Mouse (Mus musculus): ENCODE measurements around the gene Unc93b1. TPM values are rescaled to one million over a fixed set of nuclear protein-coding genes. Genes with fewer than 3 reads are reported as not detected.

Unc93b1 gene
- polyA plus RNA-seq, 1 experiment from 2014 or later, result 9.7 TPM

- Histone ChIP-seq H3K4me2 (replicated peaks) (no peak overlapping the region), H3K36me3 (replicated peaks; ENCODE audit: control insufficient read depth, insufficient read depth) (no peaks in the 10 kb centered on the region), H3K4me1 (replicated peaks; ENCODE audit: control insufficient read depth, insufficient read depth, low read length) (0 out of 2 replicates have a peak, but pooled peaks cover 2% of the 10 kb centered on the region), H3K9me3 (ENCODE audit: control insufficient read depth, low read length) (no peaks in the 10 kb centered on the region), H3K27me3 (ENCODE audit: control insufficient read depth, insufficient read depth, low read length) (no peaks in the 10 kb centered on the region), H3K27ac (no peak overlapping the region), H3K9ac (no peak overlapping the region), H3K4me3 (replicated peaks; ENCODE audit: low read length) (no peak overlapping the region)
- DNase-seq (ENCODE audit: low spot score), result no peak
- WGBS, result 92% methylated on average over 7 of the region's 7 CpGs
- ATAC-seq (ENCODE audit: low FRiP score), result no peak
Measured at GRCm38 (mm10) chr19:3924868-3925267, 10.1 kb upstream of the Unc93b1 start.

GRCm38 (mm10) chr19:3925859-3926258 is 9.1 kb upstream of the Unc93b1 start:
- no peak overlapping the region for H3K9ac ChIP-seq
- H3K27me3 ChIP-seq (ENCODE audit: control insufficient read depth, insufficient read depth, low read length), result no peaks in the 10 kb centered on the region
- no peaks in the 10 kb centered on the region for H3K9me3 ChIP-seq (ENCODE audit: control insufficient read depth, low read length)
- 0 out of 2 replicates have a peak, but pooled peaks cover 10% of the 10 kb centered on the region for H3K4me1 ChIP-seq (replicated peaks; ENCODE audit: control insufficient read depth, insufficient read depth, low read length)
- DNase-seq (ENCODE audit: low spot score), result no peak
- H3K4me3 ChIP-seq (replicated peaks; ENCODE audit: low read length), result no peak overlapping the region
- H3K4me2 ChIP-seq (replicated peaks), result no peak overlapping the region
- no peak overlapping the region for H3K27ac ChIP-seq
- 80% methylated on average over 6 of the region's 6 CpGs for WGBS
- no peaks in the 10 kb centered on the region for H3K36me3 ChIP-seq (replicated peaks; ENCODE audit: control insufficient read depth, insufficient read depth)
- no peak for ATAC-seq (ENCODE audit: low FRiP score)

- Histone ChIP-seq H3K4me1 (replicated peaks; ENCODE audit: control insufficient read depth, insufficient read depth, low read length) (0 out of 2 replicates have a peak, but pooled peaks cover 12% of the 10 kb centered on the region), H3K36me3 (replicated peaks; ENCODE audit: control insufficient read depth, insufficient read depth) (no peaks in the 10 kb centered on the region), H3K9me3 (ENCODE audit: control insufficient read depth, low read length) (no peaks in the 10 kb centered on the region), H3K27ac (no peak overlapping the region), H3K4me3 (replicated peaks; ENCODE audit: low read length) (no peak overlapping the region), H3K4me2 (replicated peaks) (no peak overlapping the region), H3K9ac (no peak overlapping the region), H3K27me3 (ENCODE audit: control insufficient read depth, insufficient read depth, low read length) (no peaks in the 10 kb centered on the region)
- 66% methylated on average over 3 of the region's 3 CpGs for WGBS
- no peak for ATAC-seq (ENCODE audit: low FRiP score)
- no peak for DNase-seq (ENCODE audit: low spot score)
Measured at GRCm38 (mm10) chr19:3926279-3926678, 8.7 kb upstream of the Unc93b1 start.

DNA sequence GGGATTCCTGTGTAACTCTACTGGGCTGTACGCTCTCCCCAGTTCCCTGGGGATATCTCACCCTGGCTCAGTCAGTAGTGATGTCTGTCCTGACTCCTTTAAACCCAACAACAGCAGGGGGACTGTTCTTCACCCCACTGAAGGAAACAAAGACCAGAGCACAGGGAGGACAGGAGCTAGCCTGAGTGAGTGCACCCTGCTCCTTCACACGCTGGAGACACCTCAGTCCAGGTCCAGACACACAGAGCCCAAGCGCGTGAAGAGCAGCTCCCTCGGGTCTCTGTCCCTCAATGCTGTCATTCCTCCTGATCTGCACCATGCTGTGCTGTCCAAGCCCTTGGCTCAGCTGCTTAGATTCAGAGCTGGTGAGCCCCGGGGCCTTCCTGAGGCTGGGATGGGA is 8.3 kb upstream of the Unc93b1 start:
- Histone ChIP-seq H3K4me2 (replicated peaks) (no peak overlapping the region), H3K36me3 (replicated peaks; ENCODE audit: control insufficient read depth, insufficient read depth) (no peaks in the 10 kb centered on the region), H3K9me3 (ENCODE audit: control insufficient read depth, low read length) (no peaks in the 10 kb centered on the region), H3K4me1 (replicated peaks; ENCODE audit: control insufficient read depth, insufficient read depth, low read length) (0 out of 2 replicates have a peak, but pooled peaks cover 12% of the 10 kb centered on the region), H3K9ac (no peak overlapping the region), H3K27ac (no peak overlapping the region), H3K27me3 (ENCODE audit: control insufficient read depth, insufficient read depth, low read length) (no peaks in the 10 kb centered on the region), H3K4me3 (replicated peaks; ENCODE audit: low read length) (no peak overlapping the region)
- ATAC-seq (ENCODE audit: low FRiP score) (no peak), DNase-seq (ENCODE audit: low spot score) (no peak)
- 72% methylated on average over 6 of the region's 6 CpGs for WGBS

DNA sequence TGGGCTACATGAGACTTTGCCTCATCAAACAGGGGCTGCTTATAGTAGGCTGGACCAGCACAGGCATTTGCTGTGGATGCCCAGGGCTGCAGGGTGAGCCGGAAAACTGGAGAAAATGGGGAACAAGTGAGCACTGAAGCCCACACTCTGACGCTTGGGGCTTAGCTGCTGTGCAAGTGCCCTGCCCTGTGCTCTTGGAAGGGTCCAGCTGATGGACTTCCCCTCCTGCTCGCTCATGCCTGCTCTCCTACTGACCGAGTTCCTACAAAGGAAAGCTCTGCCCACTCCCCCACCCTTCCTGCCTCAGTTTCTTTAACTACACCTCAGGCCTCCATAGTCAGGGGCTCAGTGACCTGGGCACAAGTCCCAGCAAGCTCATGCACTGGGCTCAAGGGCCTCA is 7.0 kb upstream of the Unc93b1 start:
- 0 out of 2 replicates have a peak, but pooled peaks cover 12% of the 10 kb centered on the region for H3K4me1 ChIP-seq (replicated peaks; ENCODE audit: control insufficient read depth, insufficient read depth, low read length)
- H3K4me3 ChIP-seq (replicated peaks; ENCODE audit: low read length), result no peak overlapping the region
- H3K9me3 ChIP-seq (ENCODE audit: control insufficient read depth, low read length), result no peaks in the 10 kb centered on the region
- no peak for ATAC-seq (ENCODE audit: low FRiP score)
- no peak overlapping the region for H3K27ac ChIP-seq
- no peak overlapping the region for H3K4me2 ChIP-seq (replicated peaks)
- 85% methylated on average over 4 of the region's 4 CpGs for WGBS
- H3K27me3 ChIP-seq (ENCODE audit: control insufficient read depth, insufficient read depth, low read length), result no peaks in the 10 kb centered on the region
- no peak overlapping the region for H3K9ac ChIP-seq
- DNase-seq (ENCODE audit: low spot score), result no peak
- no peaks in the 10 kb centered on the region for H3K36me3 ChIP-seq (replicated peaks; ENCODE audit: control insufficient read depth, insufficient read depth)

- no peaks in the 10 kb centered on the region for H3K27me3 ChIP-seq (ENCODE audit: control insufficient read depth, insufficient read depth, low read length)
- no peaks in the 10 kb centered on the region for H3K9me3 ChIP-seq (ENCODE audit: control insufficient read depth, low read length)
- no peak overlapping the region for H3K4me2 ChIP-seq (replicated peaks)
- DNase-seq (ENCODE audit: low spot score) (no peak), ATAC-seq (ENCODE audit: low FRiP score) (no peak)
- H3K27ac ChIP-seq, result peak overlapping the region; percentile 53; the same call in 1 of the 2 replicates
- 0 out of 2 replicates have a peak, but pooled peaks cover 12% of the 10 kb centered on the region for H3K4me1 ChIP-seq (replicated peaks; ENCODE audit: control insufficient read depth, insufficient read depth, low read length)
- WGBS, result 71% methylated on average over 4 of the region's 4 CpGs
- H3K4me3 ChIP-seq (replicated peaks; ENCODE audit: low read length), result no peak overlapping the region
- H3K9ac ChIP-seq, result no peak overlapping the region
- H3K36me3 ChIP-seq (replicated peaks; ENCODE audit: control insufficient read depth, insufficient read depth), result no peaks in the 10 kb centered on the region
Measured at GRCm38 (mm10) chr19:3928779-3929178, 6.2 kb upstream of the Unc93b1 start.

DNA sequence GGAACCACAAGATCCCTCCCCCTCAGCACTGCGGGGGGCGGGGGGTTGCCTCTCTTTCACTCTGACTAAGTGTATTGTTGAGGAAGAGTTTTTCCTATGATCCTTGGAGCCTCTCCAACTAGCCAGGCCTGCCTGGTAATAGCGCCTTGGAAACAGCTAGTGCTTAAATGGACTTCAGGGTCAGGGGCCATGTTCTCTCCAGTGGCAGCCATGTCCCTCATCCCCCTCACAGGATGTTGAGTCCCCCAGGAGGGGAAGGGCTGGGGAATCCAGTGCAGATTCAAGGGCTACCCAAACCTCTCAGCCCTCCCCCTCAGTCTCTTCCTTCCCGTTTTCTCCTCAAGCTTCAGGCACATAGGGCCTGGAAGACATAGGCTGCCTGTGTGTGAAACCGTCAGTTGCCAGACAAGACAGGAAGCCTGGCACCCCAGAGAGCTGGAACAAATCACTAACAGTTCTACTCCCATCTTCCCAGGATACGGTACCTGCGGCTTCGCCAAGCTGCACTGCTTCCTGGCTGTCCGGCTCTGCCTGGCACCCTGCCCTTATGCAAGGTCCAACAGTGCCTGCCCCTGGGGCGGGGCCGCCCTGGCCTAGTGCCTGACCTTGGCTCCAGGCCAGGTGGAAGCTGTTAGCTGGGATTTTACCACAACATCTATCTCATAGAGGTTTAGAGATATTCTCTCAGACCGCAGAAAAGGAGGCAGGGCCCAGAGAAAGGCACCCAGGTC is 5.6 kb upstream of the Unc93b1 start, which contains the start of gene Aldh3b1:
TSS of gene Aldh3b1 (minus strand) at position 598 of the 731 bp plus-strand sequence.
- H3K4me3 ChIP-seq (replicated peaks; ENCODE audit: low read length), result no peak within 1 kb of the TSS
- no peaks in the 10 kb centered on the region for H3K36me3 ChIP-seq (replicated peaks; ENCODE audit: control insufficient read depth, insufficient read depth)
- 0 out of 2 replicates have a peak, but pooled peaks cover 12% of the 10 kb centered on the region for H3K4me1 ChIP-seq (replicated peaks; ENCODE audit: control insufficient read depth, insufficient read depth, low read length)
- no peak within 1 kb of the TSS for H3K9ac ChIP-seq
- H3K4me2 ChIP-seq (replicated peaks), result no peak within 1 kb of the TSS
- no peaks in the 10 kb centered on the region for H3K9me3 ChIP-seq (ENCODE audit: control insufficient read depth, low read length)
- ATAC-seq (ENCODE audit: low FRiP score) (peak; percentile 69; the same call in 1 of the 2 replicates), DNase-seq (ENCODE audit: low spot score) (peak; percentile 62)
- WGBS, result 52% methylated on average over 12 of the region's 12 CpGs
- peak within 1 kb of the TSS; percentile 53 for H3K27ac ChIP-seq
- no peaks in the 10 kb centered on the region for H3K27me3 ChIP-seq (ENCODE audit: control insufficient read depth, insufficient read depth, low read length)

GRCm38 (mm10) chr19:3930262-3931057 is 4.5 kb upstream of the Unc93b1 start:
- Histone ChIP-seq H3K27ac (0 out of 2 replicates have a peak overlapping the region, but pooled peaks have one; percentile 43), H3K4me2 (replicated peaks) (no peak overlapping the region), H3K9ac (no peak overlapping the region), H3K4me3 (replicated peaks; ENCODE audit: low read length) (no peak overlapping the region), H3K27me3 (ENCODE audit: control insufficient read depth, insufficient read depth, low read length) (peaks cover 5% of the 10 kb centered on the region; the same call in 1 of the 2 replicates), H3K36me3 (replicated peaks; ENCODE audit: control insufficient read depth, insufficient read depth) (no peaks in the 10 kb centered on the region), H3K4me1 (replicated peaks; ENCODE audit: control insufficient read depth, insufficient read depth, low read length) (0 out of 2 replicates have a peak, but pooled peaks cover 12% of the 10 kb centered on the region), H3K9me3 (ENCODE audit: control insufficient read depth, low read length) (no peaks in the 10 kb centered on the region)
- DNase-seq (ENCODE audit: low spot score) (no peak), ATAC-seq (ENCODE audit: low FRiP score) (no peak)
- WGBS, result 70% methylated on average over 21 of the region's 21 CpGs

GRCm38 (mm10) chr19:3931716-3932115 is 3.3 kb upstream of the Unc93b1 start:
- Histone ChIP-seq H3K27me3 (ENCODE audit: control insufficient read depth, insufficient read depth, low read length) (peaks cover 17% of the 10 kb centered on the region), H3K36me3 (replicated peaks; ENCODE audit: control insufficient read depth, insufficient read depth) (no peaks in the 10 kb centered on the region), H3K9ac (no peak overlapping the region), H3K27ac (no peak overlapping the region), H3K9me3 (ENCODE audit: control insufficient read depth, low read length) (no peaks in the 10 kb centered on the region), H3K4me1 (replicated peaks; ENCODE audit: control insufficient read depth, insufficient read depth, low read length) (peaks cover 20% of the 10 kb centered on the region), H3K4me2 (replicated peaks) (no peak overlapping the region), H3K4me3 (replicated peaks; ENCODE audit: low read length) (no peak overlapping the region)
- ATAC-seq (ENCODE audit: low FRiP score) (no peak), DNase-seq (ENCODE audit: low spot score) (no peak)
- WGBS, result 92% methylated on average over 9 of the region's 9 CpGs

All from hindbrain, embryonic 14.5 days (tissue).